Mouse (Mus musculus) G1E (cell line): ENCODE data around the gene Qprt.

ENCODE experiments used
- CTCF ChIP-seq: IDR thresholded peaks from 2 replicates; pipeline ENCODE4 v1.5.1; 2012; ENCODE audit warnings: low read depth, low read length, inconsistent platforms, mixed read lengths
- GATA1 ChIP-seq: IDR thresholded peaks from 2 replicates; pipeline ENCODE4 v1.6.1; 2012; ENCODE audit warnings: borderline replicate concordance, low read length, inconsistent platforms, mixed read lengths
- TAL1 ChIP-seq: conservative IDR thresholded peaks from 2 replicates; pipeline ENCODE4 v1.6.1; 2012; ENCODE audit warnings: low read depth, low read length, inconsistent platforms, mixed read lengths

DNA sequence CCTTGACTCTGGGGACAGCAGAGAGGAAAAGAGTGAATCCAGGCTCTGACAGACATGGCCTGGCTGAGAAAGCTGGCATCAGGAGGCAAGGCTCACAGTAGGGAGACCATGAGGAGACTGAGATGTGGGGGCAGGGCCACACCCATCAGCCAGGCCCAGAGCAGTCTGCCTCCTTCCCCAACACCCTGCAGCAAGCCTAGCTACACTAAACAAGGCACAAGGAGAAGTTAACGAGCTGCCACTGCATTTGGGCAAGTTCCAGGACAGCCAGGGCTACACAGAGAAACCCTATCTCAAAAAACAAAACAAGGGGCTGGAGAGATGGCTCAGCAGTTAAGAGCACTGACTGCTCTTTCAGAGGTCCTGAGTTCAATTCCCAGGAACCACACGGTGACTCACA, 20.2 kb upstream of the Qprt start:
- TF ChIP-seq TAL1, result no peak
- TF ChIP-seq CTCF, result no peak
- TF ChIP-seq GATA1, result no peak
